Mouse (Mus musculus) A20 (cell line): ENCODE results near the gene Tjp1.

Experiments used
- DNase-seq: peaks from one replicate; pipeline ENCODE4 v3.0.0-alpha.2; 2011; ENCODE audit warnings: low read depth, low spot score

Tjp1 gene

DNA sequence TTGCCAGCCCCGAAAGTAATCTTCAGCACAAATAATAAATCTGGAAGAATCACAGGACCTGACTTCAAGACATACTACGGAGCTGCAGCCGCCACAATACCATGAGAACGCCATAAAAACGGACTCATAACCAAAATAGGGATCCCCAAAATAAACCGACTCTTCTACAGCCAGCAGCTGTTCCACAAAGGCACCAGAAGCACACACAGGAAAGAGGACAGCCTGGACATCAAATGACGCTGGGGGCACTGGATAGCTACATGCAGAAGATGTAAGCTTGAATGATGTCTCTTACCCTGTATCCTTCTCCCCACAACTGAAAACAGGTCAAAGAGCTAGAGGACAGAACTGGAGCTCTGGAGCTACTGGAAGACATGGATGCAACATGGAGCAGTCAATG is 138.0 kb downstream of the Tjp1 start:
- no peak for DNase-seq

DNA sequence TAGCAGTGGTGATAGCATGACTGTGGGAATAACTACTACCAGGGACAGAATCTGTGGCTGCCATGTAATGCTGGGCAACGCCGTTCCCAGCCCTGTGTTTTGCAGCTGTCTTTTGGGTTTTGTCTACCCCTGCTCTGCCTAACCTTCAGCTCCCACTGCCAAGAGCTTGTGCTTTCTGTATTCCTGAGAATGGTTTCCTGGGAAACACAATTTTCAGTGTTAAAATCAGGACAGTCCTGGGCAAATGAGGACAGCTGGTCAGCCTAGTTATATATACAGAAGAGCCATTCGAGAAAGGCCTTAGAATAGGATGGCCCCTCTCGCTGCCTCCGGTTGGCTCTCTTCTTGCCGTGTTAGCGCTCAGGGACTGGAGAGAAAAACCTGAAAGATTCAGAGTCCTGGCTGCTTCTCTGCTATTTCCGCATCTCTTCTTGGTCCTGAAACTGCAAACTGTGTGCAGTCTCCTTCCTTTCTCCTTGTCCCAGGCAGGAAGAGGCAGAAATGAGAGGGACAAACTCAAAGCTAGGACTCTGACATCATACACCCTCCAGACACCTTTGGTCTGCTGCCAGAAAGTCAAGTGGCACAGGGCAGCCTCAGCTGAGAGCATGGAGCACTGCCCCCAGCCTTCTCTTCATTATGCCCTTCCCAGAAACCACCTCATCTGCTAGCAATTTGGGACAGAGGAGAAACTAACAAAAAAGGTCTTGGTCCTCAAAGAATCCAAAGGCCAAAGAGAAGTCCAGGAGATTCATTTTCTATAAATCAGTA is 139.2 kb downstream of the Tjp1 start:
- DNase-seq, result no peak

DNA sequence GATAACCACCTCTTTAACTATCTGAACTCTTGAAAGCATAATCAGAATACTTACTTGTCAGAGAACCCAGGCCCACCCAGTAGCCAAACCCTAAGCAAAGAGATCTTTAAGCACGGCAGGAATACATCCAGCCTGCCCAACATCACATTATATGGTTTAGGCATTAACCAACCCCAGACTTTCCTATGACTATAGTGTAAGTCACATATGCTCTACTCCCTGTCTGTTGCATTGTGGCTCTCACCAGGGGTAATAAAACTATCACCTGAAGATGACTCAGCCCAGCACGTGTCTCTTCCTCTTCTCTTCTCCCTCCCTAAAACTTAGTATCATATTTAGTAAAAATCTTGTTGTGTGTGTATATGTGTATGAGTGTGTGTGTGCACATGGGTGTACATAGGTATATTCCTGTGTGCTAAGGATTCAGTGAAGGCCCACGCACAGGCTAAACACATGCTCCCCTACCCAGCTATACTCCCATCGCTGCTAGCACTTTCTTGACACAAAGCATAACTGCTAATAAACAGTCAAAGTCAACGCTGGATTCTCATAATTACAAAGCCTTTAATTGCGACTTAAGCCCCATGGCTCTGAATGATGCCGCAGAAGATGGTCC is 139.9 kb downstream of the Tjp1 start:
- no peak for DNase-seq

DNA sequence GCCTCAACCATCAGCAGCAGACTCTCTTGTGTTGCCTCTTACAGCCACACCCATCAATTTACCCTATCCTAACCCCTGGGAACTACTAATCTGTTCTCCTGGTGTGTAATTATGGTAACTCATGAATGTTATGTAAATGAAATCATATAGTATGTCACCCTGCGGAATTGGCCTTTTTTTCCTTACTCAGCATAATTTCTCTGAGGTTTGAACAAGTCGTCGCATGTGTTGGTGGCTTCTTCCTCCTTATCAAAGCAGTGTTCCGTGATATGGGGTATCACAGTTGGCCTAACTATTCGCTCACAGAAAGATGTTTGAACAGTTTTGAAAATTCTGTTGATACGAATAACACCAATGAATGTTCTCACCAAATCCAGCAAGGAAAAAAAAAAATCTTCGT is 142.8 kb downstream of the Tjp1 start:
- no peak for DNase-seq

DNA sequence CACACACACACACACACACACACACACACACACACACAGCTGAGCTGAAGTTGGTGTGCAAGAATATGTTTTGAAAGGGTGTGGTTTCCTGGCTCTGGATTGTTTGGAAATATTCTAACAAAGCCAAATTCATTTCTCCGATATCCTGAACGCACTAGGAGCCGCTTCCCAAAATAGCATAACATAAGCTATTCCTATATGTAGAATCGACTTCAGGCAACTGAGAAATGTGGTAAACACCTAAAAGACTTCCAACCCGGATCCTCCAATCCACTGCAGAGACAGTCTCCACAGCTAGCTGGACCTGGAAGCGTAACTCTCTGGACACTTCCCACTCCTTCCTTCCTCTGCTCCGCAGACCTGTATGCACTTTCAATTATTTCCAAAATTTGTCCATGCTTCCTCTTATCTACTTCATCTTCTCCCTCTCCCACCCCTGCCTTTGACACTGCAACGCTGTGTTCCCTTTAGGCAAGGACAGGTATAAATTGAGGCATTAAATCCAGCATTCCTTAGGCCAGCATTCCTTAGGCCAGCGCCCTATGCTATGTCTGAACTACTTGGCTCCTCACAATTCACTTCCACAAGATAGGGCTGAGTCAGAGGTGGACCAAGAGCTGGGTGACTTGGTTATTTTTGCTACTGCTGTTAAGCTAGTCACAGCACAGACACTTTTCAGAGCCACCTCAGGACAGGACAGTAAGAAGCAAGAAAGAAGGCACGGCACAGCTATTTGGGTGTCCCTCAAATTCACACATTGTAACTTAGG is 144.9 kb downstream of the Tjp1 start:
- DNase-seq, result no peak

DNA sequence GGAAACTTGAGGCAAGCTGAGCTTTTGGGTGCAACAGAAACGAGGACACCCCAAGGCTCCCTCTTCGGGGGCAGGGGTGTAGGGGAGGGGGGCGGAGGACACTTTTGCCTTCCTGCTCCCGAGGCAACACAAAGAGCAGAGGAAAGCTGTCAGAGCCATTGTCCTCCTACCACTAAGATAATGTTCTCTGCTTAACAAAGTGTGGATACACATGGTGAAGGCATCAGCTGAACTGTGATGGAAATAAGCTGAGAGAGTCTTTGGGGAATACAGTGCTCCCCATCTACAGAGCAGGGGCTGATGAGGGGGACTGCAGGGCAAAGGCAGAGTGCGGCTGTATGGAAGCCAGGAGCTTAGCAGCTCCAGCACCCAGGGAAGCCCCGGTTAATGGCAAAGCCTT is 145.7 kb downstream of the Tjp1 start:
- no peak for DNase-seq

DNA sequence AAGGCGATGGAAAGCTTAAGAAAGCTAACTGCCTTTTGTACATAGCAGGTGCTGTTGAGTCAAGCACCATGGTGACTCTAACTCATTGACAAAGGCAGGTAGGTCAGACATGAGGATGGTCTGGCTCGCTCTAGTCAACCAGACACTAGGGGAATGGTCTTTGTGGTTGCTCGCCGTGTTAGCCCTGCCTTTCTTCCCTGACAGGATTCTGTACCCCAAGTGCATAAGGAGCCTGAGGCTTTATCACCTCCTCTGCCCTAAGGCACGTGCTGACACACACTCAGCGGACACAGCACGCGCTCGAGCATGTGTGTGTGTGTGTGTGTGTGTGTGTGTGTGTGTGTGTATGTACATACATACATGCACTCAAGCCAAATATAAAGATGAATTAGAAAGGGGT is 146.9 kb downstream of the Tjp1 start:
- DNase-seq, result no peak

DNA sequence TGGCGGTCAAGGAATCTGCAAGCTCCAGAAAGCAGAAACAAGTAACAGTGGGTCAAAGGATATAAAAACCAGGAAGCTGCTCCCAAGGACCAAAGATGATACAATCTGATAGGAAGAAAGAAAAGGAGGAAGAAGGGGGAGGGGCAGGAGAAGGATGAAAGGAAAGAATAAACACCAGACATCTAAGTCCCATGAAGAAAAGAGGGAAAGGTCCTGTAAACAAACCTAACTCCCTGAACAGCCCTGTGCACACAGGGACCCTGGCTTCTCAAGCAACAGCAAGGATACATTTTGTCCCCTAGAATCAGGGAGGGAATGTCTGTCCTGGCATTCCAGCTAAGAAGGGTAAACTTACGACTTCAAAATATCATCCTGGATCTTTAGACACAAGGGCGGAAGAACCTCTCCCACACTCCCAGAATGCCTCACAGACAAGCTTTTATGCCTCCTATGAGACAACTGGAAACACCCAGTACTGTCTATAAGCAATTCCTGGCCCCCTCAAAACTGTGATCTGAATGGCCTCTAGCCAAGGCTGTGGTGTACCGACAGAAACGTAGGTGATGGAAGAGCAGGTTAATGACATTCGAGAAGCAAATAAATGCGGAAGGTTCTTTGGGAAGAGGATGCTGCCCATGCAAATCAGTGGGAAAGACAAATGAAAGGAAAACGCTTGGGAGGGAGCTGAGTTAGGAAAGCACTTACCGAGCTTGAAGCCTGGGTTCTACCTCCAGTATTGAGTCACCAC is 148.6 kb downstream of the Tjp1 start:
- DNase-seq, result no peak

DNA sequence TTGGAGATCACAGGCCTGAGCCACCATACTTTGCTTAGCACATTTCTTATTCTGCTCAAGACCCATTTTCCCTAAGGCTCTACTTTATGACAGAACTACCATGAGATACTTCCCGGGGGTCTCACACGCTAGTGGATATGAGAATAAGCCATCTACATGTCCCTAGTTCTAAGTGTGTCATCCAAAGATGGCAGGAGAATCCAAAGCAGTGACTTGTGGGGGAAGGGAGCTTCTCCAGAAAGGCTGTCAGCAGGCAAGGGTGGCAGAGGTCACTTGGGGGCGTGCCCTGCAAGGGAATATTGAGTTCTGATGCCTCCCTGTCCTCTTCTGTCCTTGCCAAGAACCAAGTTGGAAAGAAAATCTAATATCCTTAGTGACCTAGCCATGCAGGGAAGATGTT is 150.1 kb downstream of the Tjp1 start:
- no peak for DNase-seq

DNA sequence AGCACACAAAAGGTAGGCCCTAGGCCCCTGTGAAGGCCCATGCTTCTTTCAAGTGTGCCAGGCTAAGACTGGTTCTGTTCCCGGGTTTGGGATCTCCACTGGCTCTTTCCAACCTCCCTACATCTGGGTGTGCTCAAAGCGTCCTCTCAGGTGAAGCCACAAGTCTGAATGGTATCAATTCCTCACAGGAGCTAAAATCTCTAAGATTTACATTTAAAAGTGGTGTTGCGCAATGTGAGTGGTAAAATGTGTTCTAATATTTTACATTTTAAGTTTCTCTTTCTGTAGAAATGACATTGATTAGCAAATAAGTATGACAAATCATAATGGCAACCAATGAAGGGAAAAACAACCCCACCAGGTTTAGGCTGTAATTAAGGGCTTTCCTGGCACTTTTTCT is 152.0 kb downstream of the Tjp1 start:
- no peak for DNase-seq

DNA sequence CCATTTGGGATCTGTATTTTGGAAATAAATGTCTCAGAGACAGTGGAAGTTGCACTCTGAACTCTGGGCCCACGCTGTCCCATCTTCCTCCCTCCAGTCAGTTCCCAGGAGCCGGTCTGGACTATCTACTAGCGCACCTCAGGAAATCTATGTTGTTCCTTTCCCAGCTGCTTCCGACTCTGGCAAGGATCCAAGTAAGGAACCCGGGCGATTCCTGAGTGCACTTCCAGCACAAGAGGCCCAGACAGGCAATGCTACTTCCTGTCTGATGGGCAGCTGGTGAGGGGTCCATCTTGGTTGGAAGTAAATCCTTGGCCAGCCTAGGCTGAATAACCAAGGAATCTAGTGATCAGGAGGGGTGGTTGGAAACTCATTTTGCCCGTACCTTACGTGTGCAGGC is 152.4 kb downstream of the Tjp1 start:
- no peak for DNase-seq

DNA sequence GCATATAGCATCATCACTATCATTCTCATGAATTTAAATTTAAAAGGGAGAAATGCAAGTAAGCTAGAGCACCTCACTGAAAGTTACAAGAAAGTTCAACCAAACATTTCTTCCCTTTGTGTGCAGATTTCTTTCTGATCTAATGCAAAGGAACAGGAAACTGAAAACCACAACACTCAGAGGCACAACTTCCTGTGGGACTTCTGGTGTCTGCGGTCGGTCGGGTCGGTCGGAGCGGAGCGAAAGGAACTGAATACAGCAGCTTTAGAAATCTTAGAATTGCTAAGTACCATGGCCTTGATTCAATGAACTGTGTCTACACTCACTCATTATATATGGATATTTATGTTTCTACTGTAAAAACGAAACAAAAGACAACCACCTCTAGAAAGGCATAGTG is 154.2 kb downstream of the Tjp1 start:
- no peak for DNase-seq

DNA sequence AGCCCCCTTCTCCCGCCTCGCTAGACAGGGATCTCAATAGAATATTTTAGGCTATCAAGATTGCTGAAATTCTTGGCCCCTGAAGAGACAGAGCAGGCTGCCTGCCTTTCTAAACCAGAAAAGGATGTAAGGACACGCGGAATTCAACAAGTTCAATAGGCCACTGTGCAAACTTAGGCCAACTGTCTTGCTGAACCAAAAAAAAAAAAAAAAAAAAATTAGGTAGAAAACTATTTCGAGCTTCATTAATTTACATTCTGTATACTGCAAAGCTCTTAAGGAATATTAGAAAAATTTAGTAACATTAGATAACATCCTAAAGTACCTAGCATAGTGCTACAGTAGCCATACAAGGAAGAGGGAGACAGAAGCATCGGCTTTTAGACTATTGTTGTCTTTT is 155.8 kb downstream of the Tjp1 start:
- DNase-seq, result no peak

DNA sequence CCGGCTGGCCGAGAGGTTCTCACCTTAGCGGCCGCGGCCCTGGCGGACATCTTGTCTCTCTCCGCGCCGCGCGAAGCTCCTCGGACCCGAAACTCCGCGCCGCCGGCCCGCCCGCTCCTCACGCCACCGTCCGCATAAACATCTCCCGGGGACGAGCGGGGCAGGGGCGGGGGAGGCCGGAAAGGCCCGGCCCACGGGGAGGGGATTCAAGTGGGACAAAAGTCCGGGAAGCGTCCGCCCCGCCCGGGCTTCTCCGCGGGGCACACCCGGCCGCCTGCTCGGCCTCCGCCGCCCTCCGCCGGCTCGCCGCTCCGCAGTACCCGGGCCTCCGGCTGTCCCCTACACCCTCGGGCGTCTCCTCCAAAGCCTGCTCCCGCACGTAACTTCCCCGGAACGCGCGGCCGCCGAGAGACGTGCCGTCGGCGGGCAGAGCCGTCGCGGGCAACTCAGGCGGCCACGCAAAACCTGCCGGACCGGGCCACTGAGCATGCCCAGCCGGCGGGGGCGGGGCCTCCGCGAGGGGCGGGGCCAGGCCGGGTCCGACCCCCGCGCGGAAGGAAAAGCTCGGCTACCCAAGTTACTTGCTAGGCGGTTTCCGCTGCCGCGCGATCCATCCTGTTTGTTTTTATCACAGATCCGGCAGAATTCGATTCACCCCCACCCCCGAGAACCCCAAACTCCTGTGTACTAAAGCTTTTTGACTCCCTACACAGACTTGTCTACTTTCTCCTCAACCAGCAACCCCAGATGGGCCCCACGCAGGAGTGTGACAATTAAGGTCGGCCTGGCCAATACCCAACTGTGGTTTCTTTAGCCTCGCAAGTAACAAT is 156.6 kb downstream of the Tjp1 start:
- DNase-seq, result no peak

DNA sequence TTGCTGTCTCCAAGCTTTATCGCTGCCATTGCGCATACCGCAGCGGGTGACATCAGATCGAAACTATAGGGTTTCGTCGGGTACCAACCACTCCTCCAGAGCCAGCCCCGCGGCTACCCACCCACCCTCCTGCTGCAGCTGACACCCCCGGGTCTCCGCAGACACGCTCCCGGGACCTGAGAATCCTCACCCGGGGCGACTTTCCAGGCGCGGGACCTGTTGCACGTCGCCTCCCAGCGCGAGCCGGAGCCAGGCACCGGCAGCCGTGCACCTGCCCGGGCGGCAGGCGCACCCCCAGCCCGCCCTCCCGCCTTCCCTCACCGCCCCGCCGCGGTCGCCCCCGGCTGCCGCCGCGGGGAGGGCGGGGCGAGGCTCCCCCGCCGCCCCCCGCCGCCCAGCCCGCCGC is 157.2 kb downstream of the Tjp1 start:
- DNase-seq, result no peak

DNA sequence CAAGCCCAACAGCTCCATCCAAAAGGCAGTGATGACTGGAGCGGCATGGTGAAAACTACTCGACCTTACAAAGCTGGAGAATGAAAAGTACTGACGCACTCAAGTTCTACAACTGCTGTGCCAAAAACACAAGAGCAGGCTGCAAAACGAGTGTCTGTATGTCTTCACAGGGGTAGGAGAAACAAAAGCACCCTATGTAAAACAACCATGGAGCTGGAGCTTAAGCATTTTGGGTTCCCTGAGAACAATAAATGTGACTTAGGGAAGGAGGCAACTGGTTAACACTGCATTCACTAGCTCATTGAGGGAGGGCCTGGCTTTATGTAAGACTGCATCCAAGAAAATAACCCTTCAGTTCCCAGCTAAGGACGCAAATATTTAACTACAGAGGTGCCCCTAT is 158.5 kb downstream of the Tjp1 start:
- DNase-seq, result no peak

DNA sequence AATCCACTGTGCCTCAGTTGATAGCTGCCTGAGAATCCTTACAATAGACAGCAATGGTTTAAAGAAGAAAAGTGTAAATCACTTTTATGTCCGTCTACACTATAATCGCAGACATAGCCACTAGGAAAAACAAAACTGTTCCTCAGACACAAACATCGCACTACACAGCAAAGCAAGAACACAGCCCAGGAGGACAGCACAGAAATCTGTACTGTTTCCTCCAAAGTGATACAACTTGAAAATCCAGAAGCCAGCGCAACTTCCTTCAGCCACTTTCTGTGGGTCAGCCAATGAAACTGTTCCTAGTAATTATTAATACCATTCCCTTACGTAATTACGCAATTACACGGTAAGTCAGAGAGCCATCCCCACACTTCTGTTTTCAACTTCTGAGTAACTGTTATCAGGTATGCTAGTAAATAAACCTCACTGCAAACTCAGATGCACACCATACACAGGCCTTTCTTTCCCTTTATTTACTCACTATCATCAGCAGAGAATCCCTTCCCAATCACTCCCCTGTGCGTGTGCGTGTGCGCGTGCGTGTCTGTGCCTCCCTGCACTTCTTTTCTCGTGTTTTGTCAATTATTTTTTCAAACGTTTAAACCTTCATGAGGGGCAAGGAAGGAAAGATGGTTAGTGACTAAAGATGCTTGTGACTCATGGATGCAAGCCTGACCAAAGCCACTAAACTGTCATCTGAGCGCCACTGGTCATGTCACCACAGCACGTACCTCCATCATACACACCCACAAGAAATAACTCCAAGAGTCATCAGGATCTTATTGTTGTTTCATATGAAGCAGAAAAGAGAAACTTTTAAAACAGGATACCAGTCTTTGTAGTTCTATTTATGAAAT is 160.0 kb downstream of the Tjp1 start:
- no peak for DNase-seq

DNA sequence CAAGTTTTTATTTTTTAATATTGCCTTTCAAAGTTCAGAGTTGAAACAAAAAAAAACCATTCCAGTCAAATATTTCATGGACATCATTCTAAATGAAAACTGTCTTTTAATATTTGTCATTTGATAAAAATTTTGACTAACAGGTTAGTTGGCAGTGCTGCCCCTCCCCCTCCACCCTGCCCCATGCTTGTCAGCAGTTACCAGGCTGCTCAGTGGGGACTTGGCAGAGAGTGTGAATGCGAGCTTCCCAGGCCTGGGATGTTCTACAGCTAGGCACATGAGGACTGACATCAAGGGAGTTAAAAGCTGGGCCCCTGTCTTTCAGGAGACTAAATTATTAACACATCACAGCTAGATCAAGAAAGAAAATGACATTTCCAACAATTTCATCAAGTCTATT is 161.4 kb downstream of the Tjp1 start:
- no peak for DNase-seq

DNA sequence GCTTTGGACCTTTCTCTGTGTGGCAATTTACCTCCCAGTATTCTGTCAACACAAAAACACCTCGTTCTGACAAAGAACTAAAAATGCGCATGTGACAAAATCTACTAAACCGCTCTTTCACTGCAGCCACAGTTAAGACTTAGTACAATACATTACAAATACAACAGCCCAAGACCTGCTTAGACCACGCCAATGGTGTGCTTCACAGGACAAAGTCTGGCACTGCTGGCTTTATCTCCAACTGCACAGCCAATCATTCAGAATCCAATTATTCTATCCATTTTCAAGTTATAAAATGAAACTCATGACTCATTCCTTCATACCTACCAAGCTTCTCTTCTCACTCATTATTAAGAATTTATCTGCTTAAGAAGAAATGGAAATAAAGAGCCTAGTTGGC is 162.0 kb downstream of the Tjp1 start:
- no peak for DNase-seq

DNA sequence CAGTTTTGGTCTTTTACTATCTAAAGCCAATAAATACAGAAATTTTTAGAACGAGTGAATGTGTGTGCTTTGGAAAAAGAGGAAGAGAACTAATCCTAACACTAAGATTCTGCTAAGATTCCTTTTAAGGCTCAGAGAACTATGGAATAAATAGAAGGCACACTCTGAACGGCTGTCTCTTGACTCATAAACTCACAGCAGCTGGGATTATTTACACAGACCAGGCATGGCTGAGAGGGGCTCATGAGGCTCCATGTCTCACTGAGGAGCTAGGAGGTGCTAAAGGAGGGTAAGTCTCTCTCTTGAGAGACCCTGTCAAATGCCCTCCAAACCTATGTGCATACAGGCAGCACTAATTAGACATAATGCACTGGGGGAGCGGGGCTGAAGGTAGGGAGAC is 167.3 kb downstream of the Tjp1 start:
- DNase-seq, result no peak
